Mouse (Mus musculus): ENCODE results near the gene Foxo1.

Foxo1 gene

GRCm38 (mm10) chr3:52308586-52309321 is 40.6 kb downstream of the Foxo1 start:
- no peak for DNase-seq (ENCODE audit: low spot score in 2 of 2)

DNA sequence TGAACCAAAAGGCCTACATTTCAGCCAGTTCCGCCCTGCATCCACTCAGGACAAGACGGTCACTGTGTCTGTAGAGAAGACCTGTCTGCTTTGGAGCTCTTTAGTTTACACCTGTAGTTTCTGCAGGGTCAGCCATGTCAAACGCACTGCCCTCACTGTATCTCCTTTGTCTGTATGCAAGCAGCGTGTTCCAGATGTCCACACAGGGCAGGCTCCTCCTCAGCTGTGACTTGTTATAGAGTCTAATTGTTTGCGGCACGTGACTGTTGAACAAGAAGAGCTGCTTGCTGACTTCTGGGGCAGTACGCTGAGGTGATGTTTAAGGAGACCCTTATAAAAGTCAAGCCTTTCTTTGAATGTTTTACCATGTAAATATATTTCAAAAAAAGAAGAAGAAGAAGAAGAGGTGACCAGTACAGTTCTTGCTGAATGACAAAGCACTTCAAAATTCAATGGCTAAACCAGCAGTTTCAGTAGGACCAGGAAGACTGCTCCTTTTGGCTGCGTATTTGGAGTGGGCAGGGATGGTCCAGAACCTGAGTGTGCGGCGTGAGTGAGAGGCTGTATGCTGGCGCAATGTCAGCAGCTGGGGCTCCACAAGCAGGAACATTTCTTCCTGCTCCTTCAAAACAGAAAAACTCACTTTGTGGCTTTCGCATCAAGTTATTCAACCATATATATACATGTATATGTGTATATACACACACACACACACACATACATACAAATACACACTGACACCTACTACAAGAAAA is 52.6 kb downstream of the Foxo1 start:
- no peak for DNase-seq (ENCODE audit: low spot score in 2 of 2)

- no peak for DNase-seq (ENCODE audit: low spot score in 2 of 2)
Observed at GRCm38 (mm10) chr3:52322401-52323385, 54.6 kb downstream of the Foxo1 start.

DNA sequence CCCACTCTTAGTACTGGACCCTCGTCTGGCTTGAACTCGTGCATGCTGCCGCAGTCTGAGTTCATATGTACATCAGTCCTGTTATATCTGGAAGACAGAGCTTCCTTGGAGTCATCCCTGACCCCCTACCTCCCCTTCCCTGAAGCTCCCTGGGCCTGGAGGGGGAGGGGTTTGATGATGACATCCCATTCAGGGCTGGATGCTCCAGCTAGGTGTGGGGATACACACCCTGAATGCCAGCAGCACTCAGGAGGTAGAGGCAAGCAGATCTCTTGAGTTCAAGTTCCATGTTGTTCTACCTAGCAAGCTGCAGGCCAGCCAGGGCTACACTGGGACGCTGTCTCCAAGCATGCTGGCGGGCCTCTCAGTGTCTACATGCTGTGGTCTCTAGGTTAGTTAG is 56.9 kb downstream of the Foxo1 start:
- DNase-seq (ENCODE audit: low spot score in 2 of 2): no peak

DNA sequence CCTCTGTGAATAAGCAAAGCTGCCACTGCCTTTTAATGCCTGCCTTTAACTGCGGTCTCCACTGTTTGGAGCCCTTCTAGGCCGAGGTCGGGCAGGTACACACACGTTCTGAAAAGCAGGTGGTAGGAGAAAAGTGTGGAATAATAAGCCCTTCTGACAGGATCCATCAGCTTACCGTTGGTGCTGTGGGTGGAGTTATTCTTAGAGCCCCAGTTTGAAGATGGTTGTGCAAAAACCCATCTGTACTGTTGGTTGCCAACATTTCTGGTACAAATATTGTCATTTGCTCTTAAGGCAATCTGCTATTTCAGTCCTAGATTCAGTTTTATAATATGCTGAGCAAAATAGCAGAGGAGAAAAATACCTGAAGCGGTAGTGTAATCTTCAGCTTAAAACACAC is 58.6 kb downstream of the Foxo1 start:
- DNase-seq (ENCODE audit: low spot score in 2 of 2): no peak

GRCm38 (mm10) chr3:52327146-52327545 is 59.0 kb downstream of the Foxo1 start:
- DNase-seq (ENCODE audit: low spot score in 2 of 2): no peak

DNA sequence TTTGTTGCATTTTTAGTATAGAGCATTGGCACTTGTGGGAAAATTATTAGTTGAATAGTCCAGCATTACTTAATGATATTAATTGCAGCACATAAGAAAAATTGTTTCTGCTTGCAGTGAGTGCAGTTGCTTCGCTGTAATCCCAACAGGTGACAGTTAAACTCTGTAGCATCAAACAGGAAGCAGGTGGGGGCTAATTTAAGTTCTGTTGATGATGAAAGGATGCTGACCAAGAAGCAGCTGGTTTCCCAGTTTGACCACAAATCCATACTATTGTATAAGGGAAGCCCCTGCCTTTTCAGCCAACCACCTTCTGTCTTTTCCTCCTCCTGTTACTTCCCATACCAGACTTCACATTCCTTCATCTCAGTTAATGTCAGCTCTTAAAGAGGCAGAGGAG is 63.6 kb downstream of the Foxo1 start:
- DNase-seq (ENCODE audit: low spot score in 2 of 2): no peak

GRCm38 (mm10) chr3:52338761-52339160 is 70.6 kb downstream of the Foxo1 start:
- no peak for DNase-seq (ENCODE audit: low spot score in 2 of 2)

DNA sequence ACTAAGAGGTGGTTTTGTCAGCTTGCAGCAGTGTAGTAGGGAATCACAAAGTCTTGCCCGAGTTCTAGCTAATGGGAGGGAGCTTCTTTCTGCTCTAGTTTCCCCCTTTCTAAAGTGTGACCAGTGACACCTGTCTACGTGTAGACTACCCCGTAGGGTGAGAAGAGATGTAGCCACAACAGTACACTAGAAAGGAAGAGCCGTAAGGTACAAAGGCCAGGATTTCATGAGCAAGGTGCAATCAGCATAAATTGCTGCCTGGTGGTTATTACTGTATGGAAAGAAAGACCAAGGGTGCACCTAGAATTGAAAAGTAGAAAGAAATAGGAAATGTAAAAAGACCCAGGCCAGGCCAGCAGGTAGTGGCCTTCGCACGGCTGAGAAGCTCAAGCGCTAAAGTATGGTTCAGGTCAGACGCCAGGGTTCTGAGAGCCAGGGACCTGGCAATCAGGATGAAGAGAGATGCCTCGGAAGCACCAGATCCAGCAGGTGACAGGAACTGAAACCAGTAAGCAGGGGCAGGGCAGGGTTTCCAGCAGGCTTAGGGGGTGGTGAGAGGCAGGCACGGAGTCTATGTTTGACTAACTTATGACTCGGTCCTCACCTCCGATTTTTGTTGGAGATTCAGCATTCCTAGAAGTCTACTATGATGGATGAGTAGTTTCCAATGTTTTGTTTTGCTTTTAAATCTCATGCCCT is 72.3 kb downstream of the Foxo1 start:
- no peak for DNase-seq (ENCODE audit: low spot score in 2 of 2)

GRCm38 (mm10) chr3:52342226-52342625 is 74.1 kb downstream of the Foxo1 start:
- no peak for DNase-seq (ENCODE audit: low spot score in 2 of 2)

- DNase-seq (ENCODE audit: low spot score in 2 of 2): no peak
Observed at GRCm38 (mm10) chr3:52342801-52343200, 74.7 kb downstream of the Foxo1 start.

- DNase-seq (ENCODE audit: low spot score in 2 of 2): no peak
Observed at GRCm38 (mm10) chr3:52343270-52344070, 75.3 kb downstream of the Foxo1 start.

DNA sequence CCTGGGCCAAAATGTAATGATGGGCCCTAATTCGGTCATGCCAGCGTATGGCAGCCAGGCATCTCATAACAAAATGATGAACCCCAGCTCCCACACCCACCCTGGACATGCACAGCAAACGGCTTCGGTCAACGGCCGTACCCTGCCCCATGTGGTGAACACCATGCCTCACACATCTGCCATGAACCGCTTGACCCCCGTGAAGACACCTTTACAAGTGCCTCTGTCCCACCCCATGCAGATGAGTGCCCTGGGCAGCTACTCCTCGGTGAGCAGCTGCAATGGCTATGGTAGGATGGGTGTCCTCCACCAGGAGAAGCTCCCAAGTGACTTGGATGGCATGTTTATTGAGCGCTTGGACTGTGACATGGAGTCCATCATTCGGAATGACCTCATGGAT is 77.7 kb downstream of the Foxo1 start:
- no peak for DNase-seq (ENCODE audit: low spot score in 2 of 2)

DNA sequence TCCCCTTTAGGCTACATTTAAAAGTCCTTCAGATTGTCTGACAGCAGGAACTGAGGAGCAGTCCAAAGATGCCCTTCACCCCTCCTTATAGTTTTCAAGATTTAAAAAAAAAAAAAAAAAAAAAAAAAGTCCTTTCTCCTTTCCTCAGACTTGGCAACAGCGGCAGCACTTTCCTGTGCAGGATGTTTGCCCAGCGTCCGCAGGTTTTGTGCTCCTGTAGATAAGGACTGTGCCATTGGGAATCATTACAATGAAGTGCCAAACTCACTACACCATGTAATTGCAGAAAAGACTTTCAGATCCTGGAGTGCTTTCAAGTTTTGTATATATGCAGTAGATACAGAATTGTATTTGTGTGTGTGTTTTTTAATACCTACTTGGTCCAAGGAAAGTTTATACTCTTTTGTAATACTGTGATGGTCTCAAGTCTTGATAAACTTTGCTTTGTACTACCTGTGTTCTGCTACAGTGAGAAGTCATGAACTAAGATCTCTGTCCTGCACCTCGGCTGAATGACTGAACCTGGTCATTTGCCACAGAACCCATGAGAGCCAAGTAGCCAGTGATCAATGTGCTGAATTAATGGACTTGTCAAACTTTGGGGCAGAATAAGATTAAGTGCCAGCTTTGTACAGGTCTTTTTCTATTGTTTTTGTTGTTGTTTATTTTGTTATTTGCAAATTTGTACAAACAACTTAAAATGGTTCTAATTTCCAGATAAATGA is 79.0 kb downstream of the Foxo1 start:
- DNase-seq (ENCODE audit: low spot score in 2 of 2): no peak

DNA sequence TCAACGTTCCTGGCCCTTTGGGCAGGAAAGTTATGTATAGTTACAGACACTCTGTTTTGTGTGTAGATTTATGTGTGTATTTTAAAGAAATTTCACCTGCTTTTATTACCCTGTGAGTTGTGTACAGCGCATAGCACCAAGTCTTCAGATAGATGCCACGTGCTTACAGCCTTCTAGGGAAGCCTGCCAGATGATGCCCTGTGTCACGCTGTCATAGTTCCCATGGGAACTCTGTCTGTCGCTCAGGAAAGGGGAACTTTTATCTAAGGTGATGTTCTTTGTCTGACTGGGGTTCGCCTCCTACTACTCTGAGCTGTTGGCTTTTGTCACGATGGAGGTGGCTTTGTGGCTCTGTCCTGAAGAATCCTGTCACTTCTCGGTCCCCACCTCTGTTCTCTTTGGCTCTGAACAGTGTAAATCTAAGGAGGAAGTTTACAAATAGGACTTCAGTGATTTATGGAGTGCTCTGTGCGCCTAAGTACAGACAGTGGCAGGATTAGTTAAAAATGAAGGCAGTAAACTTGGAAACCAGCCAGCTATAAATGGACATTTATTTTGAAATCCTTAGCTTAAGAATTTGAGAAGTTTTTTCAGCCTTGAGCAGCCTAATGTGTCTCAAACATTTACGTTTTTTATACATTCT is 80.0 kb downstream of the Foxo1 start:
- no peak for DNase-seq (ENCODE audit: low spot score in 2 of 2)

DNA sequence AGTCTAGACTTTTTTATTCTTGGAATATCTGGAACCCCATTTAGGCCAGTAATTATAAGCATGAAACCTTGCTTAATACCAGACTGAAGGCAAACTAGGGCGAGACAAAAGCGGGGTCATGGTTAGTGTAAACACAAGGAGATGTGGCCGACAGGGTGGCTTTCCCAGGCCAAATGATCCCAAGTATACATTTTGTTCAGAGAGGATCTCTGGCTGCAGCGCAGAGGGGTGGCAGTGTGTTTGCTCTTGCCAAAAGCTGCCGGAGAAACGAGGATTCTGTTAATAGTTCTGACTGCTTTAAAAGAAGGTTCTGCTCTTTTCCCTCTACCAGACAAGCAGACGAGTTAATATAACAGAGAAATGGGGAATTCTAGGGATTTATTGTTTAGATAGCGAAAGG is 82.5 kb downstream of the Foxo1 start:
- DNase-seq (ENCODE audit: low spot score in 2 of 2): no peak

GRCm38 (mm10) chr3:52351901-52352300 is 83.8 kb downstream of the Foxo1 start:
- DNase-seq (ENCODE audit: low spot score in 2 of 2): no peak

DNA sequence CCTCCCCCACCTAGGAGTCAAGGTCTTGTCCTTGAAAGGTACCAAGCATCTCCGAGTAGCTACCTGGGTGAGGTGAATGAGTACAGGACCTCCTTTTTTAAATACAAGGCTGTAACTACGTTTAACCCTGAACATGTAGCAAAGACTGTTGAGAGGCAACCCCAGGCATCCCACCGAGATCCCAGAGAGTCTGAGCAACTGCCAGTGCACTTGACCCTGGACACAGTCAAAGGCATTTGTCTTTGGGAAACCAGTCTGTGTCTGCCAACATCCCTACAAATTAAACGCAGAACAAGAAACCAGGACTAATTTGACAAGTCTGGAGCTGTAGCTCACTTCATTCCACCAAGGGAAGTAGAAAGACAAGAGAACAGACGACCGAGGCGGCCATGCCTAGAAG is 86.1 kb downstream of the Foxo1 start:
- DNase-seq (ENCODE audit: low spot score in 2 of 2): no peak

DNA sequence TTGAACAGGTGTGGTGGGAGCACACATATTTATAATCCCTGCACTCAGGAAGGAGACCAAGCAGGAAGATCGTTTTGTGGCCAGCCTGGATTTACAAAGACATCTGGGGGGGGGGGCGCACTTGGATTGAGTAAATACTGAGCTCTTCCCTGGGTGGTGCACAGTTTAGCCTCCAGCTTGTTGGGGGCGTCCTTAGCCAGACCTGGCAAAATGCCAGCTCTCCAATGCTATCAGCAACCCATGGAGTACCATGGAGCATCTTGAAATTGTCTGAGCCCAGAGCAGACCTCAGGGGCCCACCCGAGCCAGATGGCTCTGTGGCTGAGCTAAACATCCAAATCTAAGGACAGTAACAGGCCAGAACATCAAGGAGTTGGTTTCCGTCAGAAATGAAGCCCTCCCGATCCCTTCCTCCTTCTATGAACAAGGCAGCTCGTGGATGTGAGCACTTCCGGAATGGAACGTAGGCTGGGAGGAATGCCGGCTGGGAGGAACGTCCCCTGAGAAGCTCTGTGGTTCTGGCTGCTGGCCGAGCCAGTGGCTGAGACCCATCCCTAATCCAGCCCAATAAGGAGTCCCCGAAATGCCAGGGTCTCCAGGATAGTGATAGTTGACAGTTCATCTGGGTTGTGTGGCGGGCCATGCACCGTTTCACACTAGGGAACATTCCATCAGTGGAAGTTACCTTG is 89.3 kb downstream of the Foxo1 start:
- DNase-seq (ENCODE audit: low spot score in 2 of 2): peak in 1 of 2 experiments; percentile 44

Measured in heart, adult 9 months (tissue).